Mouse (Mus musculus) hindbrain, embryonic 12.5 days (tissue): ENCODE data around the gene Il6ra. TPM values are rescaled to one million over a fixed set of nuclear protein-coding genes. Genes with fewer than 3 reads are reported as not detected.

Source experiments
- ATAC-seq: fragments of 200-750 bp; cut with Nextera tagmentation; 2 replicates; pipeline ENCODE4 v1.8.0; 2017; ENCODE audit warnings: moderate TSS enrichment; ENCODE audit not compliant: low FRiP score
- H3K27ac ChIP-seq: fragments of 300-500 bp; sonication (generic); 2 replicates; pipeline ENCODE4 v1.5.1; 2016; ENCODE audit warnings: mild to moderate bottlenecking
- H3K27me3 ChIP-seq: fragments of 300-500 bp; sonication (generic); 2 replicates; pipeline ENCODE4 v1.6.1; 2016; ENCODE audit warnings: mild to moderate bottlenecking
- H3K36me3 ChIP-seq: fragments of 300-500 bp; sonication (generic); 2 replicates; pipeline ENCODE4 v1.6.1; 2016; ENCODE audit warnings: mild to moderate bottlenecking
- H3K4me1 ChIP-seq: fragments of 300-500 bp; sonication (generic); 2 replicates; pipeline ENCODE4 v1.6.1; 2016
- H3K4me2 ChIP-seq: fragments of 300-500 bp; sonication (generic); replicated peaks from 2 replicates; pipeline ENCODE4 v1.6.1; 2016; ENCODE audit warnings: mild to moderate bottlenecking
- H3K4me3 ChIP-seq: fragments of 300-500 bp; sonication (generic); 2 replicates; pipeline ENCODE4 v1.5.1; 2016; ENCODE audit warnings: mild to moderate bottlenecking
- H3K9ac ChIP-seq: fragments of 300-500 bp; sonication (generic); 2 replicates; pipeline ENCODE4 v1.6.1; 2016; ENCODE audit warnings: mild to moderate bottlenecking, moderate library complexity
- H3K9me3 ChIP-seq: fragments of 300-500 bp; sonication (generic); replicated peaks from 2 replicates; pipeline ENCODE4 v1.6.1; 2016; ENCODE audit warnings: mild to moderate bottlenecking
- WGBS: fragments of 180-500 bp; shearing (Covaris S2); methylation state at CpG from one replicate; pipeline ENCODE4 v1.1.7; 2016; 5-methylcytosine and 5-hydroxymethylcytosine counted together
- polyA plus RNA-seq: library from polyadenylated mRNA; unstranded; fragments of >200 nt; fragmentation: Nextera tagmentation; extraction: Ambion mirVana; gene quantifications from 2 replicates; pipeline ENCODE4 v1.2.1, GENCODE M21; 2016

Il6ra gene
- polyA plus RNA-seq, result 0.66 and 1.2 TPM in 2 replicates

DNA sequence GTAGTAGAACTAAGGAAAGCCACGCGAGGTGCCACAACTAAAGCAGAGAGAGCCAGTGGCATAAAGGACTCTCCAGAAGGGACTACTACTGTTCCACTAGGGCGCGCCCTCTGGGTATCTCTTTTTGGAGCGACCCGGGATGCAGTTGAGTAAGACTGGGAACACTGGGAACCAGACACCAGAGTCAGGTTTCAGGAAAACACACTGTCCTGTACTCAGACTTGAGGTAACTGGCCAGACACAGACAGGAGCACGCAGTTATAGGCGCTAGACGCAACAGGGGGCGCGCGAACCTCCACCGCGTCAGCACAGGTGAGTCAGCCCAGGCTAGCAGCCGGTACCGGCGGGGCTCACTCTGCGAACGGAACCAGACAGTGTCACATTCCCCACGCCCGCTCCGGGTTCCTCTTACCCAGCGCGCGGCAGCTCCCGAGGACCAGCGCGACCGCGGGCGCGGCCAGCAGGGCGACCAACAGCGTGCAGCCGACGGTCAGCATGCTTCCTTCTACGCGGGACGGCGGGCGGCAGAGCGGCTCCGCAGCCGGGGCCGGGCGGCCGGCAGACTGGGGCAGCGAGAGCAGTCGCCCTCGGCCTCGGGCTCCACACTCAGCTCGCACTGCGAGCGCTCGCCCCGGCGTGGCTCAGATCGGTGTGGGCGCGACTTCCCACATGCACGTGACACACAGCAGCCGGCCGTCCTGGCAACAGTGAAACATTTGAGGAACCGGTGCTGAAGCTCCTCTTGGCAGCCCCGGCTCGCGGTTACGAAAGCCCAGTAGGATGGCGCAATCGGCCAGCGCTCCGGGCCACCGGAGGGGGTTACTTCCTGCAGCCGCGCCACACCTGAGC is at the start of gene Il6ra:
Gene Il6ra (minus strand): TSS at position 654 of the 849 bp plus-strand sequence.
- no peak within 1 kb of the TSS for H3K27ac ChIP-seq

DNA sequence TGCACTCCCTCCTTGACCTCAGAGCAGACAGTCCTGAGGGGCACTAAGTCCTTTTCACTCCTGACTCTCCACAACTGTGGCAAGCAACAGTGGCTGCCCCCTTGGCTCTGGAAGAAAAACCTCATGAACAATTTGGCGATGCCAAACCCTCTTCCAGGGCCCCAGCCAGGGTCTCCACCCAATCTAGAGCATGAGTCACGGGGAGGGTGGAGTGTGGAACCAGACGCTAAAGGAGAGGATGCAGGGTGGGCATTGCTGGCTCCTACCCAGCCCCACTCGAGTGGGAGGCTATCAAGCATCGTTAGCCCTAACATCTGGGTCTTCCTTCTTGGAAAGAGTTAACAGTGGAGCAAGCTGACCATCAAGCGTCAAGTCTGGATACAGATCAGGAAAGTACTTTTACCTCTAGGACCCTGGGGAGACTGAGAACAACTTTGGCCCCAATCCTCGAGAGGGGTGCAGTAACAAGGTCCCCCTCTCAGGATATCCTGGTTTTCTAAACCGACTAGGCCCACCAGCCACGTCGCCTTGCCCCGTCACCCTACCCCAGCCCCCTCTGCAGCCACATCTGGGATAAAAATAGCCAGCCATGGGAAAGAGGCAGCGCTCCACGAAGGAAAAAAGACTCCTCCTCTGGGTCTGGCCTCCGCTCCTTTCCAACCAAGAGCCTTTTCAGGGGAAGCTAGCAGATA is 49.2 kb upstream of the Il6ra start:
- ATAC-seq, result no peak
- Histone ChIP-seq H3K4me2 (peak overlapping the region; percentile 97), H3K27me3 (no peaks in the 10 kb centered on the region), H3K9ac (peak overlapping the region; percentile 96), H3K27ac (peak overlapping the region; percentile 92), H3K36me3 (peaks cover 21% of the 10 kb centered on the region), H3K4me1 (peaks cover 49% of the 10 kb centered on the region), H3K4me3 (peak overlapping the region; percentile 84), H3K9me3 (no peaks in the 10 kb centered on the region)
- 11% methylated on average over 14 of the region's 14 CpGs for WGBS

More for the DNA sequence above, at the start of gene Il6ra:
- peaks cover 45% of the 10 kb centered on the region for H3K27me3 ChIP-seq
- H3K4me1 ChIP-seq, result peaks cover 16% of the 10 kb centered on the region
- H3K36me3 ChIP-seq, result no peaks in the 10 kb centered on the region
- no peaks in the 10 kb centered on the region for H3K9me3 ChIP-seq
- H3K9ac ChIP-seq, result peak within 1 kb of the TSS; percentile 61
- peak within 1 kb of the TSS; percentile 51 for H3K4me3 ChIP-seq
- peak; percentile 73 for ATAC-seq
- H3K4me2 ChIP-seq, result peak within 1 kb of the TSS; percentile 99
- 1% methylated on average over 65 of the region's 75 CpGs for WGBS

DNA sequence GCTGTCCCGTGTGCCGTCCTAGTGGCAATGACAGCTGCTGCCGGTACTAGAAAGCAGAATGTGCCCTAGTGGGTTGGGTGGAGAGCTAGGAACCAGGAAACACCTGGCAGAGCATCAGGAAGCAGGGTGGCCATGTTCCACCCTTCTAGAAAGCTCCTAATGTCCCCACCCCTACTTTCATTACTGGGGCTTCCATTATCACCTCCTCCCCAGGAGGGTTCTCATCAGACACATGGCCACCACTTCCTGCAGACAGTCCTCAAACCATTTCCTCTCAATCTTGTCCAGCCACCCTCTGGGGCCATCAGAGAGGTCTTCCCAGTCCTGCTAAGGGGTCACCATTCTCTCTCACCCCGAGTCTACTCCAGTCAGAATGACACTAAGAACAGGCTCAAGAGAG is 48.4 kb upstream of the Il6ra start:
- Histone ChIP-seq H3K9me3 (no peaks in the 10 kb centered on the region), H3K4me1 (peaks cover 49% of the 10 kb centered on the region), H3K36me3 (peaks cover 28% of the 10 kb centered on the region), H3K27ac (no peak overlapping the region), H3K9ac (peak overlapping the region; percentile 96), H3K4me2 (peak overlapping the region; percentile 97), H3K27me3 (no peaks in the 10 kb centered on the region), H3K4me3 (peak overlapping the region; percentile 84)
- no peak for ATAC-seq
- 60% methylated on average over 4 of the region's 4 CpGs for WGBS

DNA sequence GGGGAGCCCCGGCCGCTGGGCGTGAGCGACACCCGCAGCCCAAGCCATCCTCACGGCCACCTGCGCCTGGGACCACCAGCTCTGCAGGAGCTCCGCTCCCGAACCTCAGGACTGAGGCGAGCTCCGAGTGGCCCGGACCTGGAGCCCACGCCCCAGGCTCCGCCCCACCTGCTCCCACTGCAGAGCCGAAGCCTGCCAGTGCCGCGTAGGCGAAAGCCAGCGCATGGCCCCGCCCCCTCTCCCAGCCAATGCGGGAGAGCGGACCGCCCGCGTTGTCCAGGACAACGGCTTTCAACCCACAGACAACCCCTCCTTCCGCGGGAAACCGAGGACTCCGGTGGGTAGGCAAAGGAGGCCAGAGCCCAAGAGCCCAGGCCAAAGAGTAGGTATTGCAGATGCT is 47.5 kb upstream of the Il6ra start:
- Histone ChIP-seq H3K4me1 (peaks cover 49% of the 10 kb centered on the region), H3K9ac (peak overlapping the region; percentile 96), H3K9me3 (no peaks in the 10 kb centered on the region), H3K27ac (peak overlapping the region; percentile 49), H3K27me3 (no peaks in the 10 kb centered on the region), H3K4me3 (peak overlapping the region; percentile 84), H3K36me3 (peaks cover 38% of the 10 kb centered on the region), H3K4me2 (peak overlapping the region; percentile 97)
- ATAC-seq, result peak; percentile 88
- 0% methylated on average over 30 of the region's 30 CpGs for WGBS

DNA sequence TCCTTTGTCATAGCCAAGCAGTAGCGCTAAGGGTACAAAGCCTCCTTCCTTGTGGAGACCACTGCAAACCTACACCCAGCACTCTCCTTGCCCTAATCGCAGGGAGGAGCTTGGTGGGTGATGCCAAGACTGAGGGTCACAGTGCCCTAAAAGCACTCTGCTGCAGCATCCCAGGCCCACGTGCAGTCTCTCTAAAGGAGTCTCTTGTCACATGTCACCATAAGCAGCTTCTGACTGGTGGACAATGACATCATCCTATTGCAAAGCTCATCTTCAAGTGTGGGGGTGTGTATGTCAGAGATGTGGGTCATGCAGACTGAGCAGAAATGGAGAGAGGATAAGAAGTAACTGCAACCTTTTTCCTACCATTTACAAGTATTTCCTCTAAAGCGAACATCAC is 46.4 kb upstream of the Il6ra start:
- no peak for ATAC-seq
- Histone ChIP-seq H3K27ac (no peak overlapping the region), H3K36me3 (peaks cover 48% of the 10 kb centered on the region), H3K4me1 (peaks cover 40% of the 10 kb centered on the region), H3K4me2 (peak overlapping the region; percentile 97), H3K27me3 (no peaks in the 10 kb centered on the region), H3K9me3 (no peaks in the 10 kb centered on the region), H3K9ac (0 out of 2 replicates have a peak overlapping the region, but pooled peaks have one; percentile 28), H3K4me3 (0 out of 2 replicates have a peak overlapping the region, but pooled peaks have one; percentile 84)
- 76% methylated on average over 4 of the region's 4 CpGs for WGBS

DNA sequence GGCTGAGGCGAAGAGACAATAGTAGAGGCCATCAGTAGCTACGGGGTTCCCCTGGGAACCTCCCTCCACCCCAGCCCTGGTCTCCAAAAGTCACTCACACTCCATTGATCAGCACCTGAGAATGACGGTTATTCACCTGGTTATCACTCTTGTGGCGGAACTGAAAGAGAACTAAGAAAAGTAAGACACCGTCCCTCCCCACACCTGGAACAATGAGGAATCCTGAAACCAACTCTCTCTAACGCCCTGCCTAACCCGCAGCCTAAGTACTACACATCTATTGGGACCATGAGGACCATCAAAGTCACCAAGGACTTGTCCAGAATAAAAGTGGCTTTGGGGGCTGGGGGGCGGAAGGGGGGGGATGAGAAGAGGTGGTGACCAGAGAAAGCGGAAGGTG is 44.9 kb upstream of the Il6ra start:
- H3K27ac ChIP-seq, result no peak overlapping the region
- peaks cover 61% of the 10 kb centered on the region for H3K36me3 ChIP-seq
- H3K4me1 ChIP-seq, result peaks cover 40% of the 10 kb centered on the region
- no peaks in the 10 kb centered on the region for H3K9me3 ChIP-seq
- no peaks in the 10 kb centered on the region for H3K27me3 ChIP-seq
- WGBS, result 93% methylated on average over 9 of the region's 9 CpGs
- no peak overlapping the region for H3K4me2 ChIP-seq
- no peak overlapping the region for H3K9ac ChIP-seq
- ATAC-seq, result no peak
- no peak overlapping the region for H3K4me3 ChIP-seq

DNA sequence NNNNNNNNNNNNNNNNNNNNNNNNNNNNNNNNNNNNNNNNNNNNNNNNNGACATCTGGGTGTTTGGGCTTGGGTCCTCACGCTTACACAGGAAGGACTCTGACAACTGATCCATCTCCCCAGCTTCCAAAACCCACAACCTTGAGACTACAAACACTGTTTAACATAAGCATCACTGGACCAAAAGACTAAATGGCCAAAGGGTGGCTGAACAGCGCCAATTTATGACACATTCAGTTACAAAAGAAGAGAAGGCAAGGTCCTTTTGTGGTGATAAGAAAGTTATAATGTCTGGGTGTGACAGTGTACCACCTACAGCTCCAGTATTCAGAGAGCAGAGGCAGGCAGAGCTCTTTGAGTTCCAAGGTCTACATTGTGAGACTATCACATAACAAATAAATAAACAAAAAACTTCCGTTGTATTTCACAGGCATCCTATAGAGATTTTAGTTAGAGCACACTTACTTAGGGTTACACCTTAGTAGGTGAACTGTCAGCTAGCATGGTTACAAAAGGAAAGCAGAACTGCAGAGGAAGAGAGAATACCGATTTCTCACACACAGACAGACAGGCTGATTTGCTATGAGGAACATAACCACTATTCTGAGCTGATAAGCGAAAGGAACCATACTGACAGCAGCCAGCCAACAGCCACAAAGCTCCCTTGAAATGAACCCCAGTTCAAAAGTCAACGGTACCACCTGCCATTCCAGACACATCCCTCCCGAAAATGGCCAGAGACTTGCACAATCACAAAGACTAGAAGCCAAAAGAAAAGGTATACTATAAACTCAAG is 43.4 kb upstream of the Il6ra start:
- Histone ChIP-seq H3K27me3 (no peaks in the 10 kb centered on the region), H3K4me3 (no peak overlapping the region), H3K36me3 (peaks cover 76% of the 10 kb centered on the region), H3K4me1 (peaks cover 30% of the 10 kb centered on the region), H3K4me2 (no peak overlapping the region), H3K9me3 (no peaks in the 10 kb centered on the region), H3K27ac (no peak overlapping the region), H3K9ac (no peak overlapping the region)
- ATAC-seq, result no peak
- 95% methylated on average over 7 of the region's 7 CpGs for WGBS

DNA sequence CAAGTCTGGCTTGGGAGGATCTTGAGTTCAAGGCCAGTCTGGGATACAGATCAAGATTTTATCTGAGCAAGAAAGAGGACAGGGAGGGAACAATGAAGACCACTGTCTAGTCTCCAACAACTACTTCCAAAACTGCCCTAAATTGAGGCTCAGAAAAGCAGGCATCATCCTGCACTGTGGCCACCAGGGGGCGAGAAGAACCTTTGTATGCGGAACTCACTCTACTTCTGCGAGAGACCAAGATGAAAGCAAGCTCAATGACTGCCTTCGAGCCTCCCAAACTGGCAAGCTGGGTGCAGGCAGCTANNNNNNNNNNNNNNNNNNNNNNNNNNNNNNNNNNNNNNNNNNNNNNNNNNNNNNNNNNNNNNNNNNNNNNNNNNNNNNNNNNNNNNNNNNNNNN is 40.4 kb upstream of the Il6ra start:
- H3K27ac ChIP-seq, result no peak overlapping the region
- H3K9me3 ChIP-seq, result no peaks in the 10 kb centered on the region
- H3K4me1 ChIP-seq, result 0 out of 2 replicates have a peak, but pooled peaks cover under 1% of the 10 kb centered on the region
- no peaks in the 10 kb centered on the region for H3K27me3 ChIP-seq
- peaks cover 97% of the 10 kb centered on the region for H3K36me3 ChIP-seq
- no peak overlapping the region for H3K9ac ChIP-seq
- 14% methylated on average over 4 of the region's 4 CpGs for WGBS
- ATAC-seq, result no peak
- no peak overlapping the region for H3K4me2 ChIP-seq
- H3K4me3 ChIP-seq, result no peak overlapping the region

DNA sequence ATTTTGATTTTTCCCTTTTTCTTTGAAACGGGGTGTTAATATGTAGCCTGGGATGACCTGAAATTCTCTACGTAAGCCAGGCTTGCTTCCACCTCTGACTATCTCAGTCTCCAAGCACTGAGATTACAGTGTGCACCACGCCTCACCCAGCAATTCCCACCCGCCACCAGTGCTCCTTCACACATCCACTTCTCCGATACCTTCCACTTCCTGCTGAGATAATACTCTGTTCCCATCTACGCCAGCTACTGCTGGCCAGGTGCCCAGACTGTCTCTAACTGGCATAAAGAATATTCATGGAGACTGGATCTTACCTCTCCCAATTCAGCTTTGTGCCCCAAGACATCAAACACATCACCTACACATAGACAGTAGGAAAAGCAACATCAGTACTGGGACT is 35.7 kb upstream of the Il6ra start:
- H3K9ac ChIP-seq, result no peak overlapping the region
- H3K4me1 ChIP-seq, result no peaks in the 10 kb centered on the region
- H3K9me3 ChIP-seq, result no peaks in the 10 kb centered on the region
- no peaks in the 10 kb centered on the region for H3K27me3 ChIP-seq
- ATAC-seq, result no peak
- H3K4me2 ChIP-seq, result no peak overlapping the region
- H3K36me3 ChIP-seq, result peaks cover 97% of the 10 kb centered on the region
- no peak overlapping the region for H3K4me3 ChIP-seq
- no peak overlapping the region for H3K27ac ChIP-seq
- WGBS, result 88% methylated on average over 6 of the region's 6 CpGs

DNA sequence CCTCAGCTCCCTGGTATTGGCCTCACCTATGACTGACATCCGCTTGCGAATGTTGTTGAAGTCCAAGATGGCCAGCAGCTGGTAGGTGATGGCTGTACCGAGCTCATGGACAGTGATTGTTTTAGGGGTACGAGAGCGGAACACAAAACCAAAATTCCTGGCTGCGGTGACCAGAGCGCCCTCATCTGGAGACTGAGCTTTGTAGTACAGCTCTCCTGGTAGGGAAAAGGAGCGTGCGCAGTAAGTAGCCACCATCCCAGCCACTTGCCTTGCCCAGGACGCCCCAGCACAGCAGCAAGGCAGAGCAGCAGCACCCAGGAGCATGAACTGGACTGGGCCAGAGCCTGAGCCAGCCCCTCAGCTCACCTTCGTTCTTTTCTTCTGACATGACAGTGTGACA is 35.0 kb upstream of the Il6ra start:
- Histone ChIP-seq H3K36me3 (peaks cover 100% of the 10 kb centered on the region), H3K27ac (no peak overlapping the region), H3K4me3 (no peak overlapping the region), H3K4me1 (no peaks in the 10 kb centered on the region), H3K9me3 (no peaks in the 10 kb centered on the region), H3K9ac (no peak overlapping the region), H3K4me2 (no peak overlapping the region), H3K27me3 (no peaks in the 10 kb centered on the region)
- no peak for ATAC-seq
- 88% methylated on average over 11 of the region's 11 CpGs for WGBS

DNA sequence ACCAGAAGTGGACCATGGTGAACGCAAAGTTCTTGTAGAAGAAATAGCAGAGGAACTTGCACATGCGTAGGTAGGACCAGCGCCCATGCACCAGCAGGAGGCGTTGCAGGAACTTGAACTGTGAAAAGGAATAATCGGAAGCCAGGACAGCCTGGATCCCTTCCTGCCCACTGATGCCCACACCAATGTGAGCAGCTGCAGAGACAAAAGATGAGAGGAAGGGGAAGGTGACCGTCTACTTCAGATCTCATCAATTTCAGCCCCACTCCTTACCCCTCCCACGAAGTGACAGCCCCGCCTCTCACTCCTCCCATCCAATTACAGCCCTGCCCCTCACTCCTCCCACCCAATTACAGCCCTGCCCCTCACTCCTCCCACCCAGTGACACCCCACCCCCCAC is 32.0 kb upstream of the Il6ra start:
- H3K9me3 ChIP-seq, result no peaks in the 10 kb centered on the region
- H3K4me3 ChIP-seq, result no peak overlapping the region
- no peak overlapping the region for H3K9ac ChIP-seq
- H3K4me1 ChIP-seq, result no peaks in the 10 kb centered on the region
- H3K27ac ChIP-seq, result no peak overlapping the region
- no peak overlapping the region for H3K4me2 ChIP-seq
- no peak for ATAC-seq
- WGBS, result 85% methylated on average over 8 of the region's 8 CpGs
- no peaks in the 10 kb centered on the region for H3K27me3 ChIP-seq
- peaks cover 100% of the 10 kb centered on the region for H3K36me3 ChIP-seq

DNA sequence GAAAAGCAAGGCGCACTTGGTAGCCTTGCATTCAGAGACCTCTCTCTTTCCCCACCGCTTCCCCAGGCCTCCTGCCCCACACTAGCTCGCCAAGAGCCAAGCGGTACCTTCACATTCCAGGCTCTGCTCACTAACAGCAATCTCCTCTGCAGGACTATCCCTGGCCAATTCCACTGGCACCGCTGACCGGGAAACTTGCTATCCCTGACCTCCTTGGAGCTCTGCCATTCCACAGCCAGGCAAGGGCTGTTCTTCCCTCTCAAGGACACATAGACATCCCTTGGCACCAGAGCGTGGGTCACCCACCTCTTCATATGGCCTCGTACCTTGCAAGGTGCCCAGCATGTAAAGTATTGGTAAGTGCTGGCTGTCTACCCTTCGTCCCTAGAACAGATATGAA is 29.9 kb upstream of the Il6ra start:
- Histone ChIP-seq H3K36me3 (peaks cover 95% of the 10 kb centered on the region), H3K9ac (no peak overlapping the region), H3K27me3 (no peaks in the 10 kb centered on the region), H3K4me2 (no peak overlapping the region), H3K9me3 (no peaks in the 10 kb centered on the region), H3K4me3 (no peak overlapping the region), H3K27ac (no peak overlapping the region), H3K4me1 (no peaks in the 10 kb centered on the region)
- ATAC-seq, result no peak
- WGBS, result 94% methylated on average over 9 of the region's 9 CpGs
